Mouse (Mus musculus) spleen, postnatal 0 days (tissue): ENCODE measurements around the gene Trim62. TPM values are rescaled to one million over a fixed set of nuclear protein-coding genes. Genes with fewer than 3 reads are reported as not detected.

Experiments
- polyA plus RNA-seq: library from polyadenylated mRNA; unstranded; fragments of >200 nt; fragmentation: Nextera tagmentation; extraction: Ambion mirVana; gene quantifications from 2 replicates; pipeline ENCODE4 v1.2.1, GENCODE M21; 2015

Gene Trim62
- polyA plus RNA-seq: 1.2 and 1.6 TPM in 2 replicates

DNA sequence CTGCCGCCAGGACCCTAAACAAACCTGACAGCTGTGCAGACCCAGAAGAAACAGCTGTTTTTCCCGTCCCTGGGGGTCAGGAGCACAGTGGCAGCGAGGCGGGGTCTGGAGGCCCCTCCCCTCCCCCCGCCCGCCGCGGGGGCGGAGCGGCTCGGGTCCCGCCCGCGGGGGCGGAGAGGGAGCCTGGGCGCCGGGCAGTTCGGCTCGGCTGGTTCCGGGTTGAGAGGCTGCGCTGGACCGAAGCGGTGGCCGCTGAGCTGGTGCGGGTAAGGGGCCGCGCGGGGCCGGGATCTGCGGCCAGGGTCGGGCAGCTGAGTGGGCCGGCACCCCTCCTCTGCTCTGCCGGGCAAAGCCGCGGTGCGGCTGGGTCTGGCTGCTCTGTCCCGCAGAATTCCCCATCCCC is at the start of gene Trim62:
Trim62 (plus strand) TSS at position 202 of the 403 bp plus-strand sequence.

Other genes starting within 250 kb of the Trim62 start
- gene Phc2, start 228.9 kb upstream of the Trim62 start, polyA plus RNA-seq: 18.0 and 21.1 TPM in 2 replicates
- 0.08 TPM in 1 of 2 replicates, not detected in the other for gene A3galt2, start 128.2 kb upstream of the Trim62 start, polyA plus RNA-seq
- gene Zfp362, start 77.5 kb upstream of the Trim62 start, polyA plus RNA-seq: 10.7 and 13.6 TPM in 2 replicates
- 4.6 and 5.5 TPM in 2 replicates for gene Azin2, start 78.9 kb downstream of the Trim62 start, polyA plus RNA-seq
- gene Ak2, start 108.4 kb downstream of the Trim62 start, polyA plus RNA-seq: 158 and 159 TPM in 2 replicates
- 8.0 and 10.2 TPM in 2 replicates for gene Rnf19b, start 174.7 kb downstream of the Trim62 start, polyA plus RNA-seq
- gene Tmem54, start 222.0 kb downstream of the Trim62 start, polyA plus RNA-seq: not detected in 2 replicates
- 0.24 TPM in 1 of 2 replicates, not detected in the other for gene Hpca, start 238.5 kb downstream of the Trim62 start, polyA plus RNA-seq